Mouse (Mus musculus): ENCODE results near the gene Wdr46. TPM values are rescaled to one million over a fixed set of nuclear protein-coding genes. Genes with fewer than 3 reads are reported as not detected.

Wdr46 gene
- polyA plus RNA-seq, 1 experiment: 64.8 TPM

DNA sequence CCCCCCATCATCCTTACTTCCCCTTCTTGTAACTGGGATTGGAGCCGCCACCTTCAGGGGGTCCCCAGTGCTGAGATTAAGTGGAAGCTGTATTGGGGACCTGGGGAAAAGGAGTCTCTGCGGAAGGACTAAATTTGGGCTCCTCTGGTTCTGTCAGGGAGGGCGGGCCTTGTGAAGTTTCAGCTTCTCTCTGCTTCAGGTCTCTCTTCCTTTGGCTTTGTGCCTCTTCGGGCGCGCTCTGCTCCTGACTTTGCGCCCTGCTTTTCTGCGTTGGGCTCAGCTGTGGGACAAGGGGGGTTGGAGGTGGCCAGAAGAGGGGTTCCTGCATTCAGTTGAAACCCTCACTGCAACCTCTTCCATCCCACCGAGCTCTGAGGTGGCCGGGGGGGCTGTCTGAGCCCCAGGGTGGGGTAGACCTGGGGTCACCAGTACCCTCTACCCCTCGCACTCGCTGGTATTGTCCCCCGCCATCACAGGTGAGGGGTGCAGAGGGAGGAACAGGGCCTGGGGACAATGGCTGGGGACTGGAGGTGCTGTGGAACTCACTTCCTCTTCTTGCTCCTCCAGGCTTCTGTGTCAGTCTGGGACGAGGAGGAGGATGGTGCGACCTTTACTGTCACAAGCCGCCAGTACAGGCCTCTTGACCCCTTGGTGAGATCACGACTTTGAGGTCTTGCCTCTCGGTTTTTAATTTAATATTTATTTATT, 9.1 kb upstream of the Wdr46 start:
- H3K4me3 ChIP-seq (ENCODE audit: insufficient read depth, poor library complexity, severe bottlenecking): peak overlapping the region; percentile 6
- H3K79me2 ChIP-seq (ENCODE audit: control insufficient read depth, insufficient read depth): peaks cover 33% of the 10 kb centered on the region
- no peak overlapping the region for H3ac ChIP-seq (ENCODE audit: control insufficient read depth, insufficient read length, low read depth)
- no peak for TF ChIP-seq FOSL1 (IDR thresholded peaks at IDR 0.05; ENCODE audit: insufficient read depth, low read length, poor library complexity, severe bottlenecking)
- no peak for TF ChIP-seq MAX (IDR thresholded peaks at IDR 0.05)
- no peak for TF ChIP-seq MYOG (IDR thresholded peaks at IDR 0.05; ENCODE audit: control insufficient read depth, extremely low read depth, insufficient read length)
- TF ChIP-seq CTCF (IDR thresholded peaks at IDR 0.05; ENCODE audit: control insufficient read depth, insufficient read depth, insufficient read length): no peak
- no peak for TF ChIP-seq MYOD1 (IDR thresholded peaks at IDR 0.05; ENCODE audit: control insufficient read depth, insufficient read length, low read depth)
- no peak for TF ChIP-seq USF1 (IDR thresholded peaks at IDR 0.05; ENCODE audit: low read depth)
- TF ChIP-seq CEBPB (IDR thresholded peaks at IDR 0.05; ENCODE audit: low read depth): no peak
- H3K79me3 ChIP-seq (ENCODE audit: low read depth): peaks cover 4% of the 10 kb centered on the region
- H3K36me3 ChIP-seq (ENCODE audit: control insufficient read depth, insufficient read depth): peaks cover 7% of the 10 kb centered on the region
- no peaks in the 10 kb centered on the region for H3K27me3 ChIP-seq (ENCODE audit: control insufficient read depth, insufficient read depth, insufficient read length)

- Histone ChIP-seq H3K79me2 (ENCODE audit: control insufficient read depth, insufficient read depth) (peaks cover 33% of the 10 kb centered on the region), H3K36me3 (ENCODE audit: control insufficient read depth, insufficient read depth) (peaks cover 7% of the 10 kb centered on the region), H3ac (ENCODE audit: control insufficient read depth, insufficient read length, low read depth) (no peak overlapping the region), H3K27me3 (ENCODE audit: control insufficient read depth, insufficient read depth, insufficient read length) (no peaks in the 10 kb centered on the region), H3K79me3 (ENCODE audit: low read depth) (peaks cover 4% of the 10 kb centered on the region), H3K4me3 (ENCODE audit: insufficient read depth, poor library complexity, severe bottlenecking) (no peak overlapping the region)
- TF ChIP-seq CEBPB (IDR thresholded peaks at IDR 0.05; ENCODE audit: low read depth): no peak
- TF ChIP-seq MYOG (IDR thresholded peaks at IDR 0.05; ENCODE audit: control insufficient read depth, extremely low read depth, insufficient read length): no peak
- TF ChIP-seq MYOD1 (IDR thresholded peaks at IDR 0.05; ENCODE audit: control insufficient read depth, insufficient read length, low read depth): no peak
- TF ChIP-seq MAX (IDR thresholded peaks at IDR 0.05): no peak
- no peak for TF ChIP-seq FOSL1 (IDR thresholded peaks at IDR 0.05; ENCODE audit: insufficient read depth, low read length, poor library complexity, severe bottlenecking)
- no peak for TF ChIP-seq USF1 (IDR thresholded peaks at IDR 0.05; ENCODE audit: low read depth)
- TF ChIP-seq CTCF (IDR thresholded peaks at IDR 0.05; ENCODE audit: control insufficient read depth, insufficient read depth, insufficient read length): no peak
These were observed 8.5 kb upstream of the Wdr46 start for GRCm38 (mm10) chr17:33931947-33932346.

- Histone ChIP-seq H3K4me3 (ENCODE audit: insufficient read depth, poor library complexity, severe bottlenecking) (no peak overlapping the region), H3K36me3 (ENCODE audit: control insufficient read depth, insufficient read depth) (peaks cover 2% of the 10 kb centered on the region), H3K79me3 (ENCODE audit: low read depth) (peaks cover 4% of the 10 kb centered on the region), H3K79me2 (ENCODE audit: control insufficient read depth, insufficient read depth) (peaks cover 33% of the 10 kb centered on the region), H3ac (ENCODE audit: control insufficient read depth, insufficient read length, low read depth) (no peak overlapping the region), H3K27me3 (ENCODE audit: control insufficient read depth, insufficient read depth, insufficient read length) (no peaks in the 10 kb centered on the region)
- TF ChIP-seq CEBPB (IDR thresholded peaks at IDR 0.05; ENCODE audit: low read depth) (no peak), MYOD1 (IDR thresholded peaks at IDR 0.05; ENCODE audit: control insufficient read depth, insufficient read length, low read depth) (no peak), USF1 (IDR thresholded peaks at IDR 0.05; ENCODE audit: low read depth) (no peak), CTCF (IDR thresholded peaks at IDR 0.05; ENCODE audit: control insufficient read depth, insufficient read depth, insufficient read length) (no peak), MYOG (IDR thresholded peaks at IDR 0.05; ENCODE audit: control insufficient read depth, extremely low read depth, insufficient read length) (no peak), MAX (IDR thresholded peaks at IDR 0.05) (no peak), FOSL1 (IDR thresholded peaks at IDR 0.05; ENCODE audit: insufficient read depth, low read length, poor library complexity, severe bottlenecking) (no peak)
These were observed 8.0 kb upstream of the Wdr46 start for GRCm38 (mm10) chr17:33932448-33932847.

GRCm38 (mm10) chr17:33932970-33933369, 7.5 kb upstream of the Wdr46 start:
- no peaks in the 10 kb centered on the region for H3K36me3 ChIP-seq (ENCODE audit: control insufficient read depth, insufficient read depth)
- TF ChIP-seq MYOD1 (IDR thresholded peaks at IDR 0.05; ENCODE audit: control insufficient read depth, insufficient read length, low read depth) (no peak), MAX (IDR thresholded peaks at IDR 0.05) (no peak), MYOG (IDR thresholded peaks at IDR 0.05; ENCODE audit: control insufficient read depth, extremely low read depth, insufficient read length) (no peak), CEBPB (IDR thresholded peaks at IDR 0.05; ENCODE audit: low read depth) (no peak)
- H3K4me3 ChIP-seq (ENCODE audit: insufficient read depth, poor library complexity, severe bottlenecking): no peak overlapping the region

DNA sequence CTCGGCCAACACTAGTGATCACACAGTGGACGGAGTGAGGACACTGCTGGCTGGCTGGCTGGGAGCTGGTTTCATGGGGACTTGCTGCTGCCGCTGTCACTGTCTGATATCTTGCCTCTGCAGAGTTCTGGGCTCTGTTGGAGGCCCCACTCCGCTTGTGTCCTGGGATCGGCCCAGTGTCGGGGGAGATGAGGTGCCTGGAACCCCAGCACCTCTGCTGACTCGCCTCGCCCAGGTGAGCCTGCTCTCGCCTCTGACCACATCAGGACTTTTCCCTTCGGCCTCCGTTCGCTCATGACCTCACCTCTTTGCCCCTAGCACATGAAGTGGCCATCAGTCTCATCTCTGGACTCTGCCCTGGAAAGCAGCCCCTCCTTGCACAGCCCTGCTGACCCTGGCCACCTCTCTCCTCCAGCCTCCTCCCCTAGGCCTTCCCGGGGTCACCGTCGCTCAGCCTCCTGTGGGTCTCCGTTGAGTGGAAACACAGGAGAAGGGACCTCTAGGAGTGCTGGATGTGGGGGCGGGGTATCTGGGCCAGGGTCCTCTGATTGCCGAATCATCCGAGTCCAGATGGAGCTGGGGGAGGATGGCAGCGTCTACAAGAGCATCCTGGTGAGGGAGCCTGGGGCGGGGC, 4.9 kb upstream of the Wdr46 start:
- Histone ChIP-seq H3K4me3 (ENCODE audit: insufficient read depth, poor library complexity, severe bottlenecking) (no peak overlapping the region), H3K36me3 (ENCODE audit: control insufficient read depth, insufficient read depth) (no peaks in the 10 kb centered on the region), H3K79me2 (ENCODE audit: control insufficient read depth, insufficient read depth) (peaks cover 36% of the 10 kb centered on the region), H3K79me3 (ENCODE audit: low read depth) (peaks cover 9% of the 10 kb centered on the region), H3K27me3 (ENCODE audit: control insufficient read depth, insufficient read depth, insufficient read length) (no peaks in the 10 kb centered on the region), H3ac (ENCODE audit: control insufficient read depth, insufficient read length, low read depth) (no peak overlapping the region)
- TF ChIP-seq FOSL1 (IDR thresholded peaks at IDR 0.05; ENCODE audit: insufficient read depth, low read length, poor library complexity, severe bottlenecking) (no peak), MYOG (IDR thresholded peaks at IDR 0.05; ENCODE audit: control insufficient read depth, extremely low read depth, insufficient read length) (no peak), CEBPB (IDR thresholded peaks at IDR 0.05; ENCODE audit: low read depth) (no peak), MYOD1 (IDR thresholded peaks at IDR 0.05; ENCODE audit: control insufficient read depth, insufficient read length, low read depth) (no peak), CTCF (IDR thresholded peaks at IDR 0.05; ENCODE audit: control insufficient read depth, insufficient read depth, insufficient read length) (no peak), USF1 (IDR thresholded peaks at IDR 0.05; ENCODE audit: low read depth) (no peak), MAX (IDR thresholded peaks at IDR 0.05) (no peak)

More at GRCm38 (mm10) chr17:33932970-33933369, 7.5 kb upstream of the Wdr46 start:
- no peak overlapping the region for H3ac ChIP-seq (ENCODE audit: control insufficient read depth, insufficient read length, low read depth)
- H3K79me2 ChIP-seq (ENCODE audit: control insufficient read depth, insufficient read depth): peaks cover 32% of the 10 kb centered on the region
- H3K79me3 ChIP-seq (ENCODE audit: low read depth): peaks cover 4% of the 10 kb centered on the region
- H3K27me3 ChIP-seq (ENCODE audit: control insufficient read depth, insufficient read depth, insufficient read length): no peaks in the 10 kb centered on the region
